Mouse (Mus musculus): ENCODE data around the gene Ints1.

DNA sequence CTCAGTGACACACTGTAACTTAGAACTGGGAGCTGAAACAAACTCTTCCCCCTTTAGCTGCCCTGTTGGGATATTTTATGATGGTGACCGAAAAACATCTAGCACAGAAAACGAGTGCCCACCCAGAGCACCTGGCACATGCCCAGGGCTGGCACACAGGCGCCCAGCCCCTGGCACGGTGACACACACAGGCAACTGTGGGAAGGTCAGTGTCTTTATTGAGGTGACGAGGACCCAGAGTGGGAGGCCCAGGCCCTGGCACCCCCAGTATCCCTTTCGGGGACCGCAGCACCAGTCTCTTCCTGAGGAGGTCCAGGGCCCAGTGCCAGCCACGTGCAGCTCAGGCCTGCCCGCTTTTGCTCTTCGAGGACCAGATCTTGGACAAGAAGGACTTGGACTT lies 69.0 kb downstream of the Ints1 start:
- TF ChIP-seq CTCF (conservative IDR thresholded peaks at IDR 0.05; ENCODE audit: low read length), result no peak
- no peak for TF ChIP-seq NANOG (IDR thresholded peaks at IDR 0.05; ENCODE audit: borderline replicate concordance, low read length)
- no peak for TF ChIP-seq POU5F1 (IDR thresholded peaks at IDR 0.05; ENCODE audit: borderline replicate concordance, low read length)

Measured in E14TG2a.4 (cell line).